Mouse (Mus musculus) heart, adult 10 weeks (tissue): Measurements from ENCODE around the gene Ahdc1. TPM values are rescaled to one million over a fixed set of nuclear protein-coding genes. Genes with fewer than 3 reads are reported as not detected.

Experiments used
- polyA plus RNA-seq: library from polyadenylated mRNA; stranded (reverse); fragments of 350-450 nt; fragmentation: Illumina TruSeq; extraction: RNeasy Lipid Tissue Mini Kit (QIAGEN cat#74804); gene quantifications from one replicate; pipeline ENCODE4 v1.2.3, GENCODE M21; 2014; ENCODE audit warnings: low read depth, low replicate concordance

Gene Ahdc1
- 21.5 TPM for polyA plus RNA-seq

GRCm38 (mm10) chr4:133011028-133011820 is at the start of gene Ahdc1:
Ahdc1 (plus strand) TSS chr4:133011260.

GRCm38 (mm10) chr4:132973814-132974398 is 37.2 kb upstream of the Ahdc1 start, which contains the start of gene Fgr:
Fgr (plus strand) TSS chr4:132974095.

Other genes with a start within 250 kb of the Ahdc1 start
- gene Rpa2, start 242.9 kb upstream of the Ahdc1 start, polyA plus RNA-seq: 18.4 TPM
- 2.4 TPM for gene Themis2, start 214.9 kb upstream of the Ahdc1 start, polyA plus RNA-seq
- 27.0 TPM for gene Ppp1r8, start 168.1 kb upstream of the Ahdc1 start, polyA plus RNA-seq
- 44.1 TPM for gene Stx12, start 126.8 kb upstream of the Ahdc1 start, polyA plus RNA-seq
- gene Fam76a, start 88.7 kb upstream of the Ahdc1 start, polyA plus RNA-seq: 28.5 TPM
- gene Fgr, start 37.2 kb upstream of the Ahdc1 start, polyA plus RNA-seq: 0.29 TPM
- 28.1 TPM for gene Wasf2, start 119.2 kb downstream of the Ahdc1 start, polyA plus RNA-seq
- not detected for gene Cd164l2, start 200.9 kb downstream of the Ahdc1 start, polyA plus RNA-seq
- gene Gpr3, start 201.3 kb downstream of the Ahdc1 start, polyA plus RNA-seq: not detected
- gene Map3k6, start 229.6 kb downstream of the Ahdc1 start, polyA plus RNA-seq: 12.1 TPM